Mouse (Mus musculus): ENCODE results near the gene Zswim1. TPM values are rescaled to one million over a fixed set of nuclear protein-coding genes. Genes with fewer than 3 reads are reported as not detected.
"Not testable (repeated sequence)": the region's sequence is repeated elsewhere in the genome, so short reads cannot be mapped to it uniquely, and the experiment has no call there.

The Zswim1 gene
- polyA plus RNA-seq, 1 experiment from 2014 or later, result 25.7 TPM

DNA sequence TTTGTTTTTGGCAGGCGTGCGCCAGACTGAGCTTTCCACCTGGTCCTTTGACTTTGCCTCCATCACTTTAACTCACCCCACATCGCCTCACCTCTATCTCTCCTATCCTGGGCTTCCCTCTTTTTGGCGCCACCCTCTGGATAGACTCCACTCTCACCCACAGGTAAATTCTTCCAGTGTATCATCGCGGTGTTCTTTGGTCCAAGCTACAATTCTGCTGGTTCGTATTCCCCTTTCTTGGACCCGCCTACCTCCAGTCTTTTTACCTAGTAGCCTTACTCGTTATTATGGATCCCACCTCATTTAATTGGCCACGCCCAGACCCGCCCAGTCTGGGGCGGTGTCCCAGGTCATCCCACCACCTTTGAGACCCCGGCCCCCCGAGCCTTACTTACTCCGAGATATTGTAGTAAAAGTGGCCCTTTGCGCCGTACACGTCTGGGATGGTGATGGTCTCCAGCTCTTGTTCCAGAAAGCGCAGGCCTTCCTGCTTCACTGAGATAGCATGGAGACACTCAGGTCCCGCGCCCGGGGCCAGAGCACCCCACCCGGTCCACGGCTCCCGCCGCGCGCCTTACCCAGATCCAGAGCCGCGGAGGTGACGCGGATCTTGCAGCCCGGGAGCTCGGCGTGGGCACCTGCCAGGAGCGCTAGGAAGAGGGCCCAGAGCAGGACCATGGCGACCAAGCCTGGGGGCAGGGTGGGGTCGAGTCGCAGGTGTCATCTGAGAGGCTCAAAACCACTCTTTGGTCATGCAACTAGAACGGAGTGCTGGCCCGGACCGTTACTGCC lies 34.0 kb downstream of the Zswim1 start:
- Histone ChIP-seq H3K27me3 (ENCODE audit: control insufficient read depth, insufficient read depth, low read length) (peaks cover 34% of the 10 kb centered on the region), H3K4me3 (replicated peaks; ENCODE audit: low read length) (peak overlapping the region; percentile 44), H3K27ac (0 out of 2 replicates have a peak overlapping the region, but pooled peaks have one; percentile 20), H3K9me3 (ENCODE audit: control insufficient read depth, low read length) (no peaks in the 10 kb centered on the region), H3K4me2 (replicated peaks) (peak overlapping the region; percentile 95), H3K9ac (peak overlapping the region; percentile 51), H3K4me1 (replicated peaks; ENCODE audit: control insufficient read depth, insufficient read depth, low read length) (peaks cover 20% of the 10 kb centered on the region), H3K36me3 (replicated peaks; ENCODE audit: control insufficient read depth, insufficient read depth) (no peaks in the 10 kb centered on the region)
- 2% methylated on average over 42 of the region's 42 CpGs for WGBS
- DNase-seq (ENCODE audit: low spot score) (no peak), ATAC-seq (ENCODE audit: low FRiP score) (no peak; the same call in 1 of the 2 replicates)

DNA sequence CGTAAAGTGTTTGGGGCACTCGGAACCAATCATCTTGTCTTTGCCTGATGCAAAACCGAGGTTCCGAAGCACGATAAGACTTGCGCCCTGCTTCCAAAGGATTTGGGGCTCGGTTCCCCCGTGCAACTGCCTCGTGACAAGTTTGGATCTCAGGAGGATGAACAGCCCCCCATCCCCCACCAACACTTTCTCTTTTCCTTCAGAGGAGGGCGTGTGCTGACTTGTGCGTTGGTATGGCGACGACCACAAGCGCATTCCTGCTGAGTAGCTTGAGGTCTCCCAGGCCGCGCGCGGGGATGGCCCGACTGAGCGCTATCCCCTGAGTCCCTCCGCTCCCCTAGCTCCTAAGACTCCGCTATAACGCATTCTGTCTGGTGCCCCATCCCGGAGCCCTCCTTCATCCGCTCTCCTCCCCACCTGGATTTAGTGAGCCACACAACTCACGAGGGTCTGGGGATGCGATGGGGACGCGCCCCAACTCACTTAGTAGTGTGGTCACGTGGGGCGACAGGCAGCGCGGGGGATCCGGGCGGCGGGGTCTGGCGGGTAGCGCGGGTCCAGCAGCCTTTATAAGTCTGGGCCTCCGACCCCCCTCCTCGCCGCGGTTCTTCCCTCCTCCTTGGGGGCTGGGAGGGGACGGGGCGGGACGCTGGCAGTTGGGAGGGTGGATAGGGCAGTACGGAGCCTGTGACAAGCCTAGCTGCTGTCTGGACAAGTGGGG lies 34.8 kb downstream of the Zswim1 start, which contains the start of gene Pltp:
TSS of gene Pltp (minus strand) at position 611 of the 721 bp plus-strand sequence.
- no peaks in the 10 kb centered on the region for H3K36me3 ChIP-seq (replicated peaks; ENCODE audit: control insufficient read depth, insufficient read depth)
- H3K9ac ChIP-seq, result peak within 1 kb of the TSS; percentile 51
- H3K27me3 ChIP-seq (ENCODE audit: control insufficient read depth, insufficient read depth, low read length), result peaks cover 34% of the 10 kb centered on the region
- peaks cover 20% of the 10 kb centered on the region for H3K4me1 ChIP-seq (replicated peaks; ENCODE audit: control insufficient read depth, insufficient read depth, low read length)
- peak within 1 kb of the TSS; percentile 95 for H3K4me2 ChIP-seq (replicated peaks)
- ATAC-seq (ENCODE audit: low FRiP score) (peak; percentile 82), DNase-seq (ENCODE audit: low spot score) (no peak)
- peak within 1 kb of the TSS; percentile 44 for H3K4me3 ChIP-seq (replicated peaks; ENCODE audit: low read length)
- H3K9me3 ChIP-seq (ENCODE audit: control insufficient read depth, low read length), result no peaks in the 10 kb centered on the region
- WGBS, result under 1% methylated on average over 42 of the region's 47 CpGs
- H3K27ac ChIP-seq, result peak within 1 kb of the TSS; percentile 59; the same call in 1 of the 2 replicates

GRCm38 (mm10) chr2:164857842-164858553 lies 35.5 kb downstream of the Zswim1 start:
- H3K27me3 ChIP-seq (ENCODE audit: control insufficient read depth, insufficient read depth, low read length), result peaks cover 34% of the 10 kb centered on the region
- H3K4me3 ChIP-seq (replicated peaks; ENCODE audit: low read length), result peak overlapping the region; percentile 44
- peak overlapping the region; percentile 59; the same call in 1 of the 2 replicates for H3K27ac ChIP-seq
- no peaks in the 10 kb centered on the region for H3K9me3 ChIP-seq (ENCODE audit: control insufficient read depth, low read length)
- H3K9ac ChIP-seq, result peak overlapping the region; percentile 51
- H3K4me1 ChIP-seq (replicated peaks; ENCODE audit: control insufficient read depth, insufficient read depth, low read length), result peaks cover 20% of the 10 kb centered on the region
- 1% methylated on average over 19 of the region's 19 CpGs for WGBS
- ATAC-seq (ENCODE audit: low FRiP score), result no peak; the same call in 1 of the 2 replicates
- H3K4me2 ChIP-seq (replicated peaks), result peak overlapping the region; percentile 95
- no peak for DNase-seq (ENCODE audit: low spot score)
- H3K36me3 ChIP-seq (replicated peaks; ENCODE audit: control insufficient read depth, insufficient read depth), result no peaks in the 10 kb centered on the region

DNA sequence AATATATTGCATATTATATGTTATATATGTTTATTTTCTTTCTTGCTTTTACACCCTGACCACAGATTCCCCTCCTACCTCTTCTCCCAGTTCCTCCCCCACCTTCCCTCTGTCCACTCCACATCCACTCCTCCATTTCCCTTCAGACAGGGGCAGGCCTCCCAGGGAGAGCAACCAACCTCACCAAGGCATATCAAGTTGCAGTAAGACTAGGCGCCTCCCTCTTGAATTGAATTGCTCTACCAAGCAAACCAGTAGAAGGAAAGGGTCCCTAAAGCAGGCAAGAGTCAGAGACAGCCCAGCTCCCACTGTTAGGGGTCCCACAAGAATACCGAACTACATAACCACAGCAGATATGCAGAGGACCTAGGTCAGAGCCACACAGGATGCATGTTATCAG lies 36.7 kb downstream of the Zswim1 start:
- Histone ChIP-seq H3K4me2 (replicated peaks) (no peak overlapping the region), H3K4me1 (replicated peaks; ENCODE audit: control insufficient read depth, insufficient read depth, low read length) (peaks cover 20% of the 10 kb centered on the region), H3K9ac (no peak overlapping the region), H3K27me3 (ENCODE audit: control insufficient read depth, insufficient read depth, low read length) (peaks cover 34% of the 10 kb centered on the region), H3K9me3 (ENCODE audit: control insufficient read depth, low read length) (no peaks in the 10 kb centered on the region), H3K4me3 (replicated peaks; ENCODE audit: low read length) (no peak overlapping the region), H3K27ac (no peak overlapping the region), H3K36me3 (replicated peaks; ENCODE audit: control insufficient read depth, insufficient read depth) (no peaks in the 10 kb centered on the region)
- ATAC-seq (ENCODE audit: low FRiP score), result no peak
- WGBS, result 48% methylated on average over 2 of the region's 2 CpGs
- no peak for DNase-seq (ENCODE audit: low spot score)

- H3K27me3 ChIP-seq (ENCODE audit: control insufficient read depth, insufficient read depth, low read length), result peaks cover 34% of the 10 kb centered on the region
- 60% methylated on average over 9 of the region's 9 CpGs for WGBS
These were observed 37.4 kb downstream of the Zswim1 start for GRCm38 (mm10) chr2:164859640-164860432.

GRCm38 (mm10) chr2:164861094-164861493 lies 38.6 kb downstream of the Zswim1 start:
- Histone ChIP-seq H3K36me3 (replicated peaks; ENCODE audit: control insufficient read depth, insufficient read depth) (no peaks in the 10 kb centered on the region), H3K4me1 (replicated peaks; ENCODE audit: control insufficient read depth, insufficient read depth, low read length) (peaks cover 20% of the 10 kb centered on the region), H3K4me2 (replicated peaks) (no peak overlapping the region), H3K27me3 (ENCODE audit: control insufficient read depth, insufficient read depth, low read length) (peaks cover 26% of the 10 kb centered on the region), H3K4me3 (replicated peaks; ENCODE audit: low read length) (no peak overlapping the region), H3K9me3 (ENCODE audit: control insufficient read depth, low read length) (no peaks in the 10 kb centered on the region), H3K27ac (no peak overlapping the region), H3K9ac (no peak overlapping the region)
- no peak for ATAC-seq (ENCODE audit: low FRiP score)
- DNase-seq (ENCODE audit: low spot score), result no peak
- WGBS, result 77% methylated on average over 4 of the region's 4 CpGs

More at GRCm38 (mm10) chr2:164859640-164860432, 37.4 kb downstream of the Zswim1 start:
- Histone ChIP-seq H3K4me2 (replicated peaks) (no peak overlapping the region), H3K4me3 (replicated peaks; ENCODE audit: low read length) (no peak overlapping the region), H3K4me1 (replicated peaks; ENCODE audit: control insufficient read depth, insufficient read depth, low read length) (peaks cover 20% of the 10 kb centered on the region), H3K9ac (no peak overlapping the region), H3K9me3 (ENCODE audit: control insufficient read depth, low read length) (no peaks in the 10 kb centered on the region), H3K36me3 (replicated peaks; ENCODE audit: control insufficient read depth, insufficient read depth) (no peaks in the 10 kb centered on the region), H3K27ac (no peak overlapping the region)
- no peak for DNase-seq (ENCODE audit: low spot score)
- no peak for ATAC-seq (ENCODE audit: low FRiP score)

GRCm38 (mm10) chr2:164862179-164862861 lies 39.8 kb downstream of the Zswim1 start:
- peak overlapping the region; percentile 66 for H3K27ac ChIP-seq
- 46% methylated on average over 9 of the region's 9 CpGs for WGBS
- H3K36me3 ChIP-seq (replicated peaks; ENCODE audit: control insufficient read depth, insufficient read depth), result no peaks in the 10 kb centered on the region
- H3K9me3 ChIP-seq (ENCODE audit: control insufficient read depth, low read length), result no peaks in the 10 kb centered on the region
- peaks cover 8% of the 10 kb centered on the region for H3K4me1 ChIP-seq (replicated peaks; ENCODE audit: control insufficient read depth, insufficient read depth, low read length)
- no peak overlapping the region for H3K4me2 ChIP-seq (replicated peaks)
- H3K9ac ChIP-seq, result no peak overlapping the region
- H3K4me3 ChIP-seq (replicated peaks; ENCODE audit: low read length), result no peak overlapping the region
- peak; percentile 79 for DNase-seq (ENCODE audit: low spot score)
- peak; percentile 41; the same call in 1 of the 2 replicates for ATAC-seq (ENCODE audit: low FRiP score)
- H3K27me3 ChIP-seq (ENCODE audit: control insufficient read depth, insufficient read depth, low read length), result peaks cover 14% of the 10 kb centered on the region

DNA sequence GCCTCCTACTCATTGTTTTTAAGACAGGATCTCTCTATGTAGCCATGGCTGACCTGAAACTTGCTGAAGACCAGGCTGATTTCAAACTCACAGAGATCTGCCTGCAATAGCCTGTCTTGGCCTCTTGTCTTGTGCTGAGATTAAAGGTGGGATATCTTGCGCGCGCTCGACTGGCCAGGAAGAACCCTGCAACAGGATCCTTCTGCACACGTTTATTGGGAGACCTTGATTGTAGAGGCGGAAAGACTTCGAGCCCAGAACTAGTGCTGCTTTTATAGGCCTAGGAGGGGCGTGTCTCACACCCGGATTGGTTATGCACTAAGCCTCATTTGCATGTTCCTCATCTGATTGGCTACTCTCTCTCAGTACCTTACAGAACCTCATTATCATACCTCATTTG lies 40.9 kb downstream of the Zswim1 start:
- not testable (repeated sequence) for ATAC-seq (ENCODE audit: low FRiP score); H3K27ac ChIP-seq

More for the DNA sequence above, 40.9 kb downstream of the Zswim1 start:
- H3K36me3 ChIP-seq (replicated peaks; ENCODE audit: control insufficient read depth, insufficient read depth); H3K9me3 ChIP-seq (ENCODE audit: control insufficient read depth, low read length); H3K27me3 ChIP-seq (ENCODE audit: control insufficient read depth, insufficient read depth, low read length); H3K4me3 ChIP-seq (replicated peaks; ENCODE audit: low read length); H3K4me1 ChIP-seq (replicated peaks; ENCODE audit: control insufficient read depth, insufficient read depth, low read length); H3K4me2 ChIP-seq (replicated peaks); H3K9ac ChIP-seq; DNase-seq (ENCODE audit: low spot score): not testable (repeated sequence)
- 95% methylated on average over 7 of the region's 9 CpGs for WGBS

Data from hindbrain, embryonic 14.5 days (tissue).